Mouse (Mus musculus) limb, embryonic 15.5 days (tissue): ENCODE results near the gene Ncoa3. TPM values are rescaled to one million over a fixed set of nuclear protein-coding genes. Genes with fewer than 3 reads are reported as not detected.

Source experiments
- ATAC-seq: fragments of 200-750 bp; cut with Nextera tagmentation; 2 replicates; pipeline ENCODE4 v1.8.0; 2017; ENCODE audit warnings: low read depth, moderate TSS enrichment; ENCODE audit not compliant: insufficient number of reproducible peaks, low FRiP score, low TSS enrichment
- H3K27ac ChIP-seq: fragments of 300-500 bp; sonication (generic); 2 replicates; pipeline ENCODE4 v1.5.1; 2015; ENCODE audit warnings: moderate library complexity, mild to moderate bottlenecking, inconsistent platforms
- H3K27me3 ChIP-seq: fragments of 300-500 bp; sonication (generic); 2 replicates; pipeline ENCODE4 v1.6.1; 2015; ENCODE audit warnings: inconsistent platforms
- H3K36me3 ChIP-seq: fragments of 300-500 bp; sonication (generic); 2 replicates; pipeline ENCODE4 v1.6.1; 2015; ENCODE audit warnings: inconsistent platforms
- H3K4me1 ChIP-seq: fragments of 300-500 bp; sonication (generic); 2 replicates; pipeline ENCODE4 v1.6.1; 2015; ENCODE audit warnings: inconsistent platforms
- H3K4me2 ChIP-seq: fragments of 300-500 bp; sonication (generic); 2 replicates; pipeline ENCODE4 v1.6.1; 2015; ENCODE audit warnings: mild to moderate bottlenecking, inconsistent platforms
- H3K4me3 ChIP-seq: fragments of 300-500 bp; sonication (generic); 2 replicates; pipeline ENCODE4 v1.5.1; 2015; ENCODE audit warnings: mild to moderate bottlenecking, inconsistent platforms
- H3K9ac ChIP-seq: fragments of 300-500 bp; sonication (generic); 2 replicates; pipeline ENCODE4 v1.6.1; 2015; ENCODE audit warnings: inconsistent platforms
- H3K9me3 ChIP-seq: fragments of 300-500 bp; sonication (generic); 2 replicates; pipeline ENCODE4 v1.6.1; 2016; ENCODE audit warnings: inconsistent platforms
- WGBS: fragments of 180-500 bp; shearing (Covaris S2); methylation state at CpG from one replicate; pipeline ENCODE4 v1.1.7; 2015; 5-methylcytosine and 5-hydroxymethylcytosine counted together
- polyA plus RNA-seq: library from polyadenylated mRNA; unstranded; fragments of >200 nt; fragmentation: Nextera tagmentation; extraction: Ambion mirVana; gene quantifications from 2 replicates; pipeline ENCODE4 v1.2.1, GENCODE M21; 2015

Gene Ncoa3
- polyA plus RNA-seq, 1 experiment from 2014 or later = 15.4 TPM

DNA sequence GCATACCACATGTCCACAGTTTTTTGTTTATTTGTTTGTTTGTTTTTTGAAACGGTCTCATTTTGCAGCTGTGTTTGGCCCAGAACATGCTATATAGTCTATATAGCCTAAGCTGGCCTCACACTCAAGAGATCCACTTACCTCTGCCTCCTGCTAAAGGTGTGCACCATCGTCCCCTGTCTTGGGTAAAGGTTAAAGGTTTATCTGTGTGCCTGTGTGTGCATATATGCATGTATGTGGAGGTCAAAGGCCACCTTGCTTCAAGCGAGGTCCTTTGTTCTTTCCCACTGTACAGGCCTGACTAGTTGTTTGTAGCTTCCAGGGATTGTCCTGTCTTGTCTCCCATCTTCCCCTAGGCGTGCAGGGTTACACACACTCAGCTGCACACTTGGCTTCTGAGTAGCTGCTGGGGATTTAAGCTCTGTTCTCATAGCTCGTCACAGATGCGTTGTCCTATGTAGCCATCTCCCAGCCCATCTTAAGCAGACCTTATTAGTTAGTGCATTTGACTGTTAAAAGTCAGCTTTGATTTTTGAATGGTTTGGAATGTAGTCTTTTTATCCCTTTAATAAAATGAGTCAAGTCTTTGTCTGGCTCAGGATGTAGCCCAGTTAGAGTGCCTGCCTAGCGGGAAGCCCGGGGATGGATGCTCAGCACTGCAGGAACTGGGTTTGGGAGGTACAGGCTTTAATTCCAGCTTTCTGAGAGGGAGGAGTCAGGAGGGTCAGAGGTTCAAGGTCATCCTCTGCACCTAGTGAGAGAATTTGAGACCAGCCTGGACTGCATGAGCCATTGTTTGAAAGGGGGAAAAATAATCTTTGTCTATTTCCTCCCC, 16.3 kb downstream of the Ncoa3 start:
- no peak for ATAC-seq
- Histone ChIP-seq H3K9ac (0 out of 2 replicates have a peak overlapping the region, but pooled peaks have one; percentile 4), H3K4me2 (no peak overlapping the region), H3K4me1 (peaks cover 32% of the 10 kb centered on the region), H3K27ac (peak overlapping the region; percentile 76; the same call in 1 of the 2 replicates), H3K9me3 (no peaks in the 10 kb centered on the region), H3K36me3 (no peaks in the 10 kb centered on the region), H3K27me3 (no peaks in the 10 kb centered on the region), H3K4me3 (no peak overlapping the region)
- WGBS = 46% methylated on average over 8 of the region's 8 CpGs

DNA sequence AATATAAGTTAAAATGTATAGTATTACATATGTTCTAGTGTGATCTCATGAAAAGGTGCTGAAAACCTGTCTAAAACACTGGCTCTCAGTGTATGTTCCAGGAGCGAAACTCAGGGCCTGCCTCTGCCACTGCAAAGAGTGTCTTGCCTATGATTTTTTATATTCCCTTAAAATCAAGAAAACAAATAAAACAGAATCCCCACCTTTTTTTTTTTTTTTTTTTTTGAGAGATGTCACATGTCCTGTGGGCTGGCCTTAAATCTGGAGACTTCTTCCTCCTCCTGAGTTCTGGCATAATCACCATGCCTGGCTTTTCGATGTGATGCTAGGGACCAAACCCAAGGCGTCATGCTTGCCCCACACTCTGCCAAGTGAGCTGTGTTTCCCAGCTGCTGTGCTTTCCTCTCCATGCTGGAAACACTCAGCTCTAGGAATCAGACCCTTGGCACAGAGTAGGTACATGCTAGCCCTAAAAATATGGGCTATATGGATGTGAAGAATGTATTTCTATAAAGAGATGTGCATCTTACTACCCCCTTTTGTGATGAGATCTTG, 17.0 kb downstream of the Ncoa3 start:
- no peak overlapping the region for H3K4me3 ChIP-seq
- H3K27ac ChIP-seq = peak overlapping the region; percentile 76
- no peak overlapping the region for H3K4me2 ChIP-seq
- ATAC-seq = no peak
- no peaks in the 10 kb centered on the region for H3K27me3 ChIP-seq
- H3K36me3 ChIP-seq = no peaks in the 10 kb centered on the region
- WGBS = 61% methylated on average over 3 of the region's 3 CpGs
- H3K9ac ChIP-seq = no peak overlapping the region
- no peaks in the 10 kb centered on the region for H3K9me3 ChIP-seq
- peaks cover 32% of the 10 kb centered on the region for H3K4me1 ChIP-seq

DNA sequence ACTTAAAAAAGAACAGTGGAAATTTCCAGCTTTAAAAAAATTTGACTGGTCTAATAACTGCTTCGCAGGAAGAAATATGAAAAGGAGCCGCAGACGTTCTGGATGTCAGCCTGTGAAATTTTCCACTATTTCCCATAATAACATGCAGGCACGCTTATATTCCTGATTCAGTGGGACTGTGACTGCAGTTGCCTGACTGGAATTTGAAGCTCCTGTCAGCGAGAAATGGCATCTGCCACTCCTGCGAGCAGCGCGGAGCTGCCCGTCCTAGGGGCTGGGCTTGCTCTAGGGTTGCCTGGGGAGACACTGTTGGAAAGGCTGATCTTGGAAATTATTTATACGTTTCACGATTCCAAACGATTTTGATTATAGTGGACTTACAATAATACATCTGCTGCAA, 17.9 kb downstream of the Ncoa3 start:
- H3K27ac ChIP-seq = peak overlapping the region; percentile 76
- H3K4me2 ChIP-seq = no peak overlapping the region

DNA sequence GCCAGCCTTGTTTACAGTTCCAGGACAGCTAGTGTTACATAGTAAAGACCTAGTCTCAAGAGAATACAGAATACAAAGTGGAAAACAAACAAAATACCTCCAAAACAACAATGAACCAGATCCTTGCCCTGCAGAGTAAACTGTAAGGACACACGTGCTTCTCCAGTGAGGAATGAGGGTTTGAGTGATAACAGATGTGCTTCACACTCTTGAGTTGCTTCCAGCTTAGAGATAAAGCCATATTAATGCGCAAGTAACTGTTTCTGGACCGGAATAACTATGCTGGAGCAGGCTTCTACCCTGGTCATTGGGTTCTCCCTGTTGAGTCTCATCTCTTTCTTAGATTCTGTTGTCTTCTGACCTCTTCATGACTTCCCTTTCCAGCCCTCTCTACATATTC, 19.0 kb downstream of the Ncoa3 start:
- WGBS = 46% methylated on average over 3 of the region's 3 CpGs

More for the DNA sequence above, 17.9 kb downstream of the Ncoa3 start:
- Histone ChIP-seq H3K27me3 (no peaks in the 10 kb centered on the region), H3K9me3 (no peaks in the 10 kb centered on the region), H3K4me3 (no peak overlapping the region), H3K4me1 (peaks cover 32% of the 10 kb centered on the region), H3K36me3 (no peaks in the 10 kb centered on the region), H3K9ac (no peak overlapping the region)
- no peak for ATAC-seq
- WGBS = 36% methylated on average over 12 of the region's 12 CpGs

DNA sequence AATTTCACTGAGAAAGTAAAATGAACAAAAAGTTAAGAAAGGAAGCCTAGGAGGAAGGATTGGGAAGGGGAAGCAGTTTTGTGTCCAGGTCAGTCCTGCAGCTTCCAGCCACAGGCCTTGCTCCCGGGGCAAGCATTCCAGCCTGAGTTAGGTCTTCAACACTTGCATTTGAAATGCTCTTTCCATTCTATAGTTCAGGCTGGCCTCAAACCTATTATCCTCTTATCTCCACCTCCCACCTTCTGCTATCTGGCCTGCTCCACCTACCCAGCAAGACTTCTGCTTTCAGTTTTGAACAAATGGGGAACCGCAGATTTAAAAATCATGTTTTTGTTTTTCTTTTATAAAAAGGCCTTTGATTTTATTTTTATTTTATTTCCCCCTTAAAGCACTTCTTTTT, 19.7 kb downstream of the Ncoa3 start:
- no peaks in the 10 kb centered on the region for H3K36me3 ChIP-seq
- peak overlapping the region; percentile 44; the same call in 1 of the 2 replicates for H3K27ac ChIP-seq
- peaks cover 32% of the 10 kb centered on the region for H3K4me1 ChIP-seq
- no peak overlapping the region for H3K4me2 ChIP-seq
- H3K9ac ChIP-seq = no peak overlapping the region
- ATAC-seq = no peak
- H3K4me3 ChIP-seq = no peak overlapping the region
- H3K9me3 ChIP-seq = no peaks in the 10 kb centered on the region
- no peaks in the 10 kb centered on the region for H3K27me3 ChIP-seq
- 67% methylated on average over 2 of the region's 2 CpGs for WGBS

More for the DNA sequence above, 19.0 kb downstream of the Ncoa3 start:
- H3K9ac ChIP-seq = no peak overlapping the region
- no peaks in the 10 kb centered on the region for H3K36me3 ChIP-seq
- ATAC-seq = no peak
- H3K4me3 ChIP-seq = no peak overlapping the region
- no peaks in the 10 kb centered on the region for H3K9me3 ChIP-seq
- H3K4me1 ChIP-seq = peaks cover 32% of the 10 kb centered on the region
- H3K27me3 ChIP-seq = no peaks in the 10 kb centered on the region
- H3K4me2 ChIP-seq = no peak overlapping the region
- peak overlapping the region; percentile 44; the same call in 1 of the 2 replicates for H3K27ac ChIP-seq

DNA sequence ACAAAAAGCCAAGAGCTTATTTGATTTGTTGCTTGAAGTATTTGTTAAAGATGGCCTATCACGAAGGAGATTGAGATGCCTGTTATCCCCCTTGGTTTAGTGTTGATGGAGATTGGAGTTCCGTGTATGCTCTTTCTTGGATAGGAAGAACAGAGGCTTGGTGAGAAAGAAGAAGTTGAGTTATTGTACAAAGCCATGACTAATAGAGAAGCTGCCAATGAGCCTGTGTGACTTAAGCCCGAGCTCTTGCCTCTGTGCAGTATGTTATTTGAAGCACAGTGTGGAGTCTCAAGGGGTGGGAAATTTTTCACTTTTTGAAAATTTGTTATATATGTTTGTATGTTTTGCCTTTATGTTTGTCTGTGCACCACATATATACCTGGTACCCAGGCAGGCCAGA, 26.3 kb downstream of the Ncoa3 start:
- no peaks in the 10 kb centered on the region for H3K27me3 ChIP-seq
- H3K4me3 ChIP-seq = no peak overlapping the region
- ATAC-seq = no peak
- H3K9ac ChIP-seq = no peak overlapping the region
- H3K4me2 ChIP-seq = no peak overlapping the region
- WGBS = 91% methylated on average over 3 of the region's 3 CpGs
- peaks cover 7% of the 10 kb centered on the region for H3K4me1 ChIP-seq
- H3K36me3 ChIP-seq = no peaks in the 10 kb centered on the region
- H3K9me3 ChIP-seq = no peaks in the 10 kb centered on the region
- H3K27ac ChIP-seq = no peak overlapping the region

DNA sequence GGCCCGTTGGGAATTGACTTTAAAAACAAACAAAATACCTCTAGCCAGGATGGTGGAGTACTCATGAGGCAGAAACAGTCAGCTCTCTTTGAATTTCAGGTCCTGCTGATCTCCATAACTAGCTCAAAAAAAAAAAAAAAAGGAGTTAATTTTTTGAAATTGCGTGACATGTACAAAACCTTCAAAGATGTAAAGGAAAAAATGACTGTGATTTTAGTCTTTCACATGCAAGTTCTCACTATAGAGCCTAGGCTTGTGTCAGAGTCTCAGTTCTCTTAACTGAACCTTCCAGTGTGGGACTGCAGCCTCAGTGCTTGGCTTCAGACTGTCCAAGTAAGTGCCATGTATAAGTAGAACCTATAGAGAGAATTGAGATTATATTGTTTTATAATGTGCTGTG, 27.6 kb downstream of the Ncoa3 start:
- no peak for ATAC-seq
- Histone ChIP-seq H3K9ac (no peak overlapping the region), H3K9me3 (no peaks in the 10 kb centered on the region), H3K27ac (no peak overlapping the region), H3K36me3 (no peaks in the 10 kb centered on the region), H3K27me3 (no peaks in the 10 kb centered on the region), H3K4me2 (no peak overlapping the region), H3K4me3 (no peak overlapping the region), H3K4me1 (peaks cover 7% of the 10 kb centered on the region)
- WGBS = 85% methylated on average over 2 of the region's 2 CpGs

DNA sequence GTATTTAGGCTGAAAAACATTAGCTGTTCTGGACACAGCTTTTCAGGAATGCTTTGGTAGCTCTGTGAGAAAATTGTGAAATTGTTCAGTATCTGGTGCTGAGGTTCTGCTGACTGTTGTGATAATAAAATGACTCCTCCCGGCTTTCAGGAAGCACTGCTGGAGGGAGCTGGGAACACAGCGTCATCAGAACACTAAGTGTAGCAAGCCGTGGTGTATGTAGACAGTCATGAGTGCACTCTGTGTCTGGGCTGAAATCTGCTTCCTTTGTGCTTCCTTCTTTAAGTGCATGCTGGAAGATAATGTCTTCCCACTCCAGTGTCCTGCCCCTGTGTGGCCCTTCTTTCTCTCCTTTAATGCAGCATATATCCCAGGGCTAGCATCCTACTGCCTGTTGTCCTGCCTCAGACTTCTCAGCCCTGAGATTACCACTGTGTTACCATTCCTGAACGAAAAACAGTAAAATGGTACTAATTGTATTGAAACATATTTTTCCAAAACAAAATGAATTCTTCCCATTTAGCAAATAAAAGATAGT, 28.7 kb downstream of the Ncoa3 start:
- H3K4me2 ChIP-seq = no peak overlapping the region
- no peaks in the 10 kb centered on the region for H3K27me3 ChIP-seq
- 24% methylated on average over 4 of the region's 4 CpGs for WGBS
- H3K4me1 ChIP-seq = peaks cover 7% of the 10 kb centered on the region
- H3K9me3 ChIP-seq = no peaks in the 10 kb centered on the region
- H3K4me3 ChIP-seq = no peak overlapping the region
- no peaks in the 10 kb centered on the region for H3K36me3 ChIP-seq
- 0 out of 2 replicates have a peak overlapping the region, but pooled peaks have one; percentile 22 for H3K27ac ChIP-seq
- no peak overlapping the region for H3K9ac ChIP-seq
- ATAC-seq = no peak

DNA sequence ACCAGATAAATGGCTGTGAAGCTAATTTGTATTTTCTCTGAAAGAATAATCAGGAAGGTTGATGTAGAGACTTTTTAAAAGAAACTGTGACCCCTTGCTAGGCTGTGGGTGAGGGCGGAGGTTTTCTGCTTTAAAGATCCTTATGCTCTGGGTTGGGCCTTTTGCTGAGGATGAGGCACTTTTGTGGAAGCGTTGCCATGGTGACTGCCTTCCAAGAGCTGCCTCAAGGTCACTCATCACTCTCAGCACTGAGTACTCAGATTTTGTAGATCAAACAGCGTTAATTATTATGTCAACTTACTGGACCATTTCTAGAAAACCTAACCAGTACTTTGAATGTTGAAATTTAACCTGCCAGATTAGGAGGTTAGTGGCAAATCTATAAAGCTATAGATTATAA, 29.2 kb downstream of the Ncoa3 start:
- Histone ChIP-seq H3K27me3 (no peaks in the 10 kb centered on the region), H3K9me3 (no peaks in the 10 kb centered on the region), H3K27ac (no peak overlapping the region), H3K4me1 (peaks cover 7% of the 10 kb centered on the region), H3K36me3 (no peaks in the 10 kb centered on the region), H3K4me2 (no peak overlapping the region), H3K9ac (no peak overlapping the region), H3K4me3 (no peak overlapping the region)
- ATAC-seq = no peak
- WGBS = 61% methylated on average over 3 of the region's 3 CpGs

DNA sequence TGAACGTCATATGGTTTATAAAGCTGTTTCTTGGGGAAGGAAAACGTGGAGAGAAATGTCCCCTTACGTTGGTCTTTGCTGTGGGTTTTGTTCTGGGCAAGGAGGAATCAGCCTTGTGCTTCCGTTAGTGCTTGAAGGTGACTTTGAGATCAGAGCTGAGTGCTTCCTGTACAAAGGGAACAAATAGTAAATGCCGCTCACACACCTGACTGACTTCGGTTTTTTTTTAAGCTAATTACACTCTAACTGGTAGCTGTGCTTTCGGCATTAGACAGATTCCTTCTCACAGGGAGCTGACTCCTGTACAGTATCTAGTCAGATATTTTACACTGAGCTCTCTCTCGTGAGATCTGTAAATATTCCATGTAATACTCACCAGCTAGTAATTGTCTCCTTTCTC, 29.9 kb downstream of the Ncoa3 start:
- no peak for ATAC-seq
- no peak overlapping the region for H3K4me3 ChIP-seq
- no peak overlapping the region for H3K27ac ChIP-seq
- H3K9me3 ChIP-seq = no peaks in the 10 kb centered on the region
- WGBS = 48% methylated on average over 8 of the region's 8 CpGs
- H3K9ac ChIP-seq = no peak overlapping the region
- H3K4me1 ChIP-seq = peaks cover 7% of the 10 kb centered on the region
- no peaks in the 10 kb centered on the region for H3K36me3 ChIP-seq
- no peaks in the 10 kb centered on the region for H3K27me3 ChIP-seq
- H3K4me2 ChIP-seq = no peak overlapping the region

DNA sequence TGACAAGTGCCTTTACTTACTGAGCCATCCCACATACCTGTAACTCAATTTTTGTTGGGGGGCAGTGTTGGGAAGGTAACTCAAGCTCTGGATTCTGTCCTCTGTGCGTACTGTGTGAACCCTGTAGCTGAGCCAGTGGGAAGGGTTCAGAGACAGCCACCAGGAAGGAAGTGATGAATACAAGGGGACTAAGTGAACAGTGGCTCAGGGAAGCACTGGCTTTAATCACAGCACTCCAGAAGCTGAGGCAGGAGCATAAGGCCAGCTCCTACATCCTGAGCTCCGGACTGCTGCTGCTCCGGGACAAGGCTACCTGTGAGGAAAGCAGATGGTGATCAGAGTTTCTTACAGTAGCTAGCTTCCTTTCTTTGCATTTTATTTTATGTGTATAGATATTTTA, 31.6 kb downstream of the Ncoa3 start:
- WGBS = 77% methylated on average over 3 of the region's 3 CpGs
- no peak for ATAC-seq
- H3K4me2 ChIP-seq = no peak overlapping the region

DNA sequence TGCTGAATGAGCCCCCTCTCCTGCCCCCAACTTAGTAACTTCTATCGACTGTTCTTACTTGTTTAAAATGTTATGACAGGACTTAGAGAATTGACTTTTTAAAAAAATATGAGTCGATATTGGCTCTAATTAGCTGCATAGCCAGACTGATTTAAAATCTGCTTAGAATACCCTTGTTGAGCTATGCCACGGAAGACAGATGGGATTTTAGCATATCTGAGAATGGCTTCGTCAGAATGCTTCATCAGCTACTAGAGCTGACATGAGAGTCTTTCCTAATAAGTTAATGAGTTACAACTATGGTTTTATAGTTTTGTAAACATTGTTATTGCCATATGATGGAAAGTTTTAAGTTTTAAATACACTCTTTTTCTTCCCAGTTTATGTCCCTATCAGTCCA, 32.2 kb downstream of the Ncoa3 start:
- 77% methylated on average over 4 of the region's 4 CpGs for WGBS
- Histone ChIP-seq H3K27ac (no peak overlapping the region), H3K9me3 (no peaks in the 10 kb centered on the region), H3K36me3 (no peaks in the 10 kb centered on the region), H3K9ac (no peak overlapping the region), H3K4me2 (no peak overlapping the region), H3K4me3 (no peak overlapping the region), H3K4me1 (peaks cover 11% of the 10 kb centered on the region), H3K27me3 (no peaks in the 10 kb centered on the region)
- no peak for ATAC-seq

More for the DNA sequence above, 31.6 kb downstream of the Ncoa3 start:
- H3K27me3 ChIP-seq = no peaks in the 10 kb centered on the region
- peaks cover 8% of the 10 kb centered on the region for H3K4me1 ChIP-seq
- H3K9ac ChIP-seq = no peak overlapping the region
- no peak overlapping the region for H3K4me3 ChIP-seq
- no peaks in the 10 kb centered on the region for H3K36me3 ChIP-seq
- no peaks in the 10 kb centered on the region for H3K9me3 ChIP-seq
- no peak overlapping the region for H3K27ac ChIP-seq
